Mouse (Mus musculus): Measurements from ENCODE around the gene Arpc3. TPM values are rescaled to one million over a fixed set of nuclear protein-coding genes. Genes with fewer than 3 reads are reported as not detected.
A peak's percentile ranks its signal among the peaks of the same experiment; 100 is the strongest.
"Not testable (repeated sequence)": the region's sequence is repeated elsewhere in the genome, so short reads cannot be mapped to it uniquely, and the experiment has no call there.

Gene Arpc3
- polyA plus RNA-seq, 1 experiment from 2014 or later, result 111 TPM

DNA sequence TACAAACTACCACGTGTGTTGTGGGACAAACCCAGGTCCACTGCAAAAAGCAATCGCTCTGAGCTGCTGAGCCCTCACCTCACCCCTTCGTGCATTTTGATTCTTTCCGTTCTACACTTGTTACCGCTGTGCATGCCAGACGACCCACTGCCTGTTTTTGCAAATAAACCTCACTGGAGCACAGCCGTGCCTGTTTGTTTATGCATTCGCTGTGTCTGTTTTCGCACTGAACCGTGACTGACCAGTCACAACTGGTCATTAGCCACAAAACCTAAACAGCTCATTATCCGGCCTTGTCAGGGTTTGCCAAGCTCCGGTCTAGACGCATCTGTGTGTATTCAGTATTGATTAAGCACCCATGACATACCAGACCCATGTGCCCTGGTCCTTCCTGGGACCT is 10.5 kb downstream of the Arpc3 start:
- Histone ChIP-seq H3K27ac (no peak overlapping the region), H3K9ac (no peak overlapping the region), H3K9me3 (peaks cover 4% of the 10 kb centered on the region), H3K27me3 (no peaks in the 10 kb centered on the region), H3K4me1 (no peaks in the 10 kb centered on the region), H3K4me2 (no peak overlapping the region), H3K4me3 (replicated peaks) (no peak overlapping the region), H3K36me3 (replicated peaks) (peaks cover 78% of the 10 kb centered on the region)
- ATAC-seq (ENCODE audit: low FRiP score), result no peak
- 88% methylated on average over 13 of the region's 13 CpGs for WGBS

DNA sequence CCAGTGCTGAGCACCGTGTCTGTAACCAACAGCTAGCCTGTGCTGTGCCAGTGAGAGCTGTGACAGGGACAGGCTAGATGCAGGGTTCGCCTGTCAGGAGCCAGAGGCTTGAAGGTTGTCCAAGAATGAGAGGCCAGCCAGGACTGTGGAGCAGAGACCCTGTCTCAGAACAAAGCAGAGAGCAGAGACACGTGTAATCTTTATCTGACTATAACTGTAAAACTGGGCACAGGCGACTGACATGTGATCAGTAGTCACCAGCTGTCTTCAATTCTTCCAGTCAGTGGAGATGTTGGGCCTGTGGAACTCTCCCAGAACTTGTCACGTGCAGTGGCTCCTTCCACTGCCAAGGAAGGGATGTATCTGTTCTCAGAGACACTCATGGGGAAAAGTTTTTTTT is 11.1 kb downstream of the Arpc3 start:
- H3K27ac ChIP-seq, result no peak overlapping the region
- no peak overlapping the region for H3K4me3 ChIP-seq (replicated peaks)
- H3K9ac ChIP-seq, result no peak overlapping the region
- no peaks in the 10 kb centered on the region for H3K27me3 ChIP-seq
- H3K36me3 ChIP-seq (replicated peaks), result peaks cover 77% of the 10 kb centered on the region
- WGBS, result 87% methylated on average over 5 of the region's 5 CpGs
- no peak overlapping the region for H3K4me2 ChIP-seq
- ATAC-seq (ENCODE audit: low FRiP score), result no peak
- no peaks in the 10 kb centered on the region for H3K4me1 ChIP-seq
- peaks cover 4% of the 10 kb centered on the region for H3K9me3 ChIP-seq

DNA sequence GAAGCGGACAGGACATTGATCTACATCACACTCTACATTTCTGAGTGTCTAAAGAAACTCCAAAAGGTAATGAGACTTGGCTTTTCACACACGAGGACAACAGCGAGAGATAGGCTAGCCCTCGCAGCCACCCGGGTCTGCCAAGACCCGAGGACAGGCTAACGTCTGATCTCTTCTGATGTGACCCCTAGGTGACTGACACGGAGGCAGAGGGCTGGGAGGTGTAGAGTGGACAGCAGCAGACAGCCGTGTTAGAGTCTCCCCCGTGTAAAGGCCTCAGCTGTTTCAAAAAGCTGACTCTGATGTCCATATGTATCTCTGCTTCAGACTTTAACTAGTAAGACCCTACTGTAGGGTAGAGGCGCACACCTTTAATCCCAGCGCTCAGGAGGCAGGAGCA is 11.7 kb downstream of the Arpc3 start:
- no peak for ATAC-seq (ENCODE audit: low FRiP score)
- Histone ChIP-seq H3K4me1 (no peaks in the 10 kb centered on the region), H3K9ac (no peak overlapping the region), H3K9me3 (peaks cover 4% of the 10 kb centered on the region), H3K4me3 (replicated peaks) (no peak overlapping the region), H3K27me3 (no peaks in the 10 kb centered on the region), H3K27ac (no peak overlapping the region), H3K36me3 (replicated peaks) (peaks cover 74% of the 10 kb centered on the region), H3K4me2 (no peak overlapping the region)
- WGBS, result 92% methylated on average over 12 of the region's 12 CpGs

DNA sequence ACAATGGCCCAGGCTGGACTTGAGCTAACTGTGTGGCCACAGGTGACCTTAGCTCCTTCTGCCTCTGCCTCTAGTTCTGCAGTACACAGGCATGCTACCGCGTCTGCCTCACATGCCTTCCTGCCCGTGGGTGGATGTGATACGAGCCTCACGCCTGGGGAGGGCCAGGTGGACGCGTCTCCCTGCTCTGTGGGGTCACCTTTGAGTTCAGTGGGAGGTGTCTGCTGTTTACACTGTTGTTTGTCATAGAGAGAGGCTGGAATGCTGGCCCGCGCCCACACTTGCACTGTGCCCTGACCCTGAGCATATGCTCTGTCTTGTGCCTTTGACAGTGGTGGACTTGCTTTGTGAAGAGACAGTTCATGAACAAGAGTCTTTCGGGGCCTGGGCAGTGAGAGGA is 13.9 kb downstream of the Arpc3 start:
- H3K27ac ChIP-seq, result no peak overlapping the region
- no peak overlapping the region for H3K4me3 ChIP-seq (replicated peaks)
- H3K4me2 ChIP-seq, result no peak overlapping the region
- no peaks in the 10 kb centered on the region for H3K4me1 ChIP-seq
- ATAC-seq (ENCODE audit: low FRiP score), result no peak
- peaks cover 4% of the 10 kb centered on the region for H3K9me3 ChIP-seq
- no peak overlapping the region for H3K9ac ChIP-seq
- peaks cover 64% of the 10 kb centered on the region for H3K36me3 ChIP-seq (replicated peaks)
- 97% methylated on average over 10 of the region's 10 CpGs for WGBS
- no peaks in the 10 kb centered on the region for H3K27me3 ChIP-seq

DNA sequence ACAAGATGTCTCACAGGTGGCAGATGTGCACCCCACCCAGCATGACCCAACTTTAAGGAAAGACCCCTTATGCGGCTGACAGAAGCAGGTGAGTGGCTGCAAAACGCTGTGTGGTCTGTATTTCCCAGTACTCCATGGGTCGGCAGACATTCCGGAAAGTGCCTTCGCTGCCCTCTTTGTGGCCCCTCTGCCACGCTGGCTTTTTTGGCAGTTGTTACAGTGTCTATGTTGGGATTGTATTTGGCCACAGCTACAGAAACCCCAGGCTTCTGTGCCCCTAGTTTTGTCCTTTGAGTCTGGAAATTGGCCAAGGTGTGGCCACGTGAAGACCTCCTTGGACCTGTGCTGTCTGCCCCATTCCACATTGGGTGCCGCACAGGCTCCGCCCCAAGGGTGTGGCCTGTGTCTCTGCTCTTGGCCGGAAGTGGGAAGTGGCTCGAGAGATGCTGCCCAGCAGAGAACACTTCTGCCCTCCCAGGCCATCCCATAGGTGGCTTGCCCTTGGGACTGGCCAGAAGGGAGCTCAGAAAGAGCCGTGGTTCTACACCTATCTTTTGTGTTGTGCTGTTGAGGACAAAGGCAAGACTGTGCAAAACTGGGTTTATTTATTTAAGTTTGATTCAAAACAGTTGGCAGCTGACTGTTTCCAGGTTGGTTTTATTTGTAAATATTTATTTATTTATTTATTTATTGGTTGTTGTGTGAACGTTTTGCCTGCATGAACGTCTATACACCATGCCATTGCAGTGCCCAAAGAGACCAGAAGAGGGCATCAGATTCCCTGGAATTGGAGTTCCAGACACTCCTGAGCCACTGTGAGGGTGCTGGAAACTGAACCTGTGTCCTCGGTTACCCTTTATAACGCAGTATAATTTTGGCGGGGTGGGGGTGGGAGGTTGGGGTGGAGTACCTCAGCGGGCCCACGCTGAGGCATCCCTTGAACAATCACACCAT is 18.3 kb downstream of the Arpc3 start:
- Histone ChIP-seq H3K9ac (no peak overlapping the region), H3K4me3 (replicated peaks) (no peak overlapping the region), H3K4me1 (no peaks in the 10 kb centered on the region), H3K36me3 (replicated peaks) (peaks cover 31% of the 10 kb centered on the region), H3K4me2 (no peak overlapping the region), H3K27ac (no peak overlapping the region), H3K27me3 (no peaks in the 10 kb centered on the region), H3K9me3 (peaks cover 4% of the 10 kb centered on the region)
- 86% methylated on average over 19 of the region's 19 CpGs for WGBS
- ATAC-seq (ENCODE audit: low FRiP score), result no peak

DNA sequence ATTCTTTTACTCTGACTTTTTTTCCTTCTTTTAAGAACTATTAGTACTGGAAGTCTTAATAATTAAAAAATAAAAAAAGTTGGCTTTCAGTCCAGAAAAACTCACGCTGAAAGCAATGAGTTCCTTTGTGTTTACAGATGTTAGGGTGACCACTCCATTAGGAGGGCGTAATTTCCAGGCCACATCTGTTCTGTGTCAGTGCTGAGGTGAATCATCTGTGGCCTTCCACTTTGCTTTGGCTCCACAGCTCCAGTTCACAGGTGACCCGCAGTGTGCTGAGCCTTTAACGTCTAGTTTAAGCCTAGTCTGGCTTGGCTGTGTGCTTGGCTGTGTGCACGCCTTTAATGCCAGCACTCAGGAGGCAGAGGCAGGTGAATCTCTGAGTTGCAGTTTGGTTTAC is 20.2 kb downstream of the Arpc3 start:
- WGBS, result 87% methylated on average over 5 of the region's 5 CpGs

DNA sequence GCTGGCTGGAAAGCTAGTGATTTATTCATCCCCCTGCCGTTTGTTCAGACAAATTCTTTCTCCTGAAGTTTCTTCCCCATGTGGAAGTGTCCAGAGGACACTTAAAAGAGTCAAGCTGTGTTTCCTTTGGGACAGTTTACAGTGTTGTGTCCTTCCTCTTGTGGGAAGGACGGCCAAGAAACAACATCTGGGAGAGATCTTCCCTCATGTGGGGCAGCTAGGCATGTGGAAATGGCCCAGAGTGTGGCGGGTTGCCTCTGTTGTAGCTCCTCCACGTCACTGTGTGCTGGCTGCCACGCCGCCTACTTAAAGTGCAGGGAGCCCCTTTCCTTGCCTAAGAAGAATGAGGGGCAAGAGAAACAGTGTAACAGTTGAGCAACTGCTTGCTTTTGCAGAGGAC is 21.1 kb downstream of the Arpc3 start:
- Histone ChIP-seq H3K4me1 (no peaks in the 10 kb centered on the region), H3K36me3 (replicated peaks) (peaks cover 6% of the 10 kb centered on the region; the same call in 1 of the 2 replicates), H3K4me3 (replicated peaks) (no peak overlapping the region), H3K9me3 (no peaks in the 10 kb centered on the region), H3K9ac (no peak overlapping the region), H3K4me2 (no peak overlapping the region), H3K27ac (no peak overlapping the region), H3K27me3 (no peaks in the 10 kb centered on the region)
- 72% methylated on average over 6 of the region's 6 CpGs for WGBS
- ATAC-seq (ENCODE audit: low FRiP score), result no peak

More for the DNA sequence above, 20.2 kb downstream of the Arpc3 start:
- Histone ChIP-seq H3K4me1 (no peaks in the 10 kb centered on the region), H3K36me3 (replicated peaks) (peaks cover 12% of the 10 kb centered on the region), H3K27me3 (no peaks in the 10 kb centered on the region), H3K4me2 (no peak overlapping the region), H3K4me3 (replicated peaks) (no peak overlapping the region), H3K27ac (no peak overlapping the region), H3K9me3 (no peaks in the 10 kb centered on the region), H3K9ac (no peak overlapping the region)
- ATAC-seq (ENCODE audit: low FRiP score), result no peak

DNA sequence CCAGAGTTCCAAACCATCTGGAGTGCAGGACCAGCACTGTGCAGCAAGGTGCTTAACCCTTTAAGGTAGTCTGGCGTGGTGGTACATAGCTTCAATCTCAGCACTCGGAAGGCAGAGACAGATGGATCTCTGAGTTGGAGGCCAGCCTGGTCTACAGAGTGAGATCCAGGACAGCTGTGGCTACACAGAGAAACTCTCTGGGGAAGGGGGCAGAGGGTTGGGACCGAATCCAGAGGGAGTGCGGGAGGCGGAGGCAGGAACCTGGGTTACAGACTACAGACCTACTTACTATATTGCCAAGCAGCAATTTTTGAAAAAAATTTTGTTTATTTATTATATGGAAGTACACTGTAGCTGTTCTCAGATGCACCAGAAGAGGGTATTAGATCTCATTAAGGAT is 22.7 kb downstream of the Arpc3 start:
- no peak for ATAC-seq (ENCODE audit: low FRiP score)
- no peaks in the 10 kb centered on the region for H3K4me1 ChIP-seq
- peaks cover 6% of the 10 kb centered on the region; the same call in 1 of the 2 replicates for H3K36me3 ChIP-seq (replicated peaks)
- H3K4me3 ChIP-seq (replicated peaks), result no peak overlapping the region
- H3K27ac ChIP-seq, result no peak overlapping the region
- no peak overlapping the region for H3K9ac ChIP-seq
- H3K27me3 ChIP-seq, result no peaks in the 10 kb centered on the region
- no peaks in the 10 kb centered on the region for H3K9me3 ChIP-seq
- H3K4me2 ChIP-seq, result no peak overlapping the region
- 94% methylated on average over 5 of the region's 5 CpGs for WGBS

DNA sequence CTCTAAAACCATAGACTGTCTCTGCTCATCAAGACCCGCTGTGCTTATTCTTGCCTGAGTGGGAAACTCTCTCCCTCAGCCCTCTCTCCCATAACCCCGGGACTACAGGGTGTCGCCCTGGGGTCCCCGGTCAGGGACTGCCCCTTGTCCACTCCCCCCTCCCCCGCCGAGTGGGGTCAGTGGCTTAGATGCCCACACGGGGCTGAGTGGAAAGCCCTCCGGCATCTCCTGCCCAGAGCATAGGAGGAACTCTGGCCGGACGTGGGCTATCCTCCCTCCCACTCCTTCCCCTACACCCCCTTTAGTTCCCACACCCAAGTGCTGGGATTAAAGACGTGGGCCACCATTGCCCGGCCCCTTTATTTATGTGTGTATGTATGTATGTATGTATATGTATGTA is 23.8 kb downstream of the Arpc3 start:
- no peak overlapping the region for H3K27ac ChIP-seq
- H3K27me3 ChIP-seq, result no peaks in the 10 kb centered on the region
- no peak overlapping the region for H3K4me3 ChIP-seq (replicated peaks)
- H3K4me2 ChIP-seq, result no peak overlapping the region
- WGBS, result 92% methylated on average over 12 of the region's 12 CpGs
- H3K4me1 ChIP-seq, result no peaks in the 10 kb centered on the region
- no peak for ATAC-seq (ENCODE audit: low FRiP score)
- H3K36me3 ChIP-seq (replicated peaks), result 0 out of 2 replicates have a peak, but pooled peaks cover 2% of the 10 kb centered on the region
- no peaks in the 10 kb centered on the region for H3K9me3 ChIP-seq
- no peak overlapping the region for H3K9ac ChIP-seq

DNA sequence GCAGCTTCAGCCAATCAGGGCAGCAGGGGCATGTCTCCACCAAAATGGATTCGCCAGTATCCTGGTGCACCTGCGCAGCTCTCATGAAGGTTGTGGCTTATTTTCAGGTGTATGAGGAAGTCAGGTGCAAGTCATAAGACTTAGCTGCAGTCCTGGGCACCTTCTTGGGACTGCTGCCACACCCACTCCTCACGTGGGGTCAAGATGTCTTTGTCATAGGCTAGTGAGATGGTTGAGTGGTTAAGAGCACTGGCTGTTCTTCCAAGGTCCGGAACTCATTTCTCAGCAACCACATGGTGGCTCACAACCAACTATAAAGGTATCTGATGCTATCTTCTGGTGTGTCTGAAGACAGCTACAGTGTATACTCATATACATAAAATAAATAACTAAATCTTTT is 29.0 kb downstream of the Arpc3 start:
- H3K4me1 ChIP-seq, result peaks cover 19% of the 10 kb centered on the region
- not testable (repeated sequence) for H3K4me3 ChIP-seq (replicated peaks); H3K4me2 ChIP-seq; ATAC-seq (ENCODE audit: low FRiP score); H3K36me3 ChIP-seq (replicated peaks); H3K27me3 ChIP-seq; H3K27ac ChIP-seq; H3K9ac ChIP-seq; H3K9me3 ChIP-seq
- WGBS, result 64% methylated on average over 4 of the region's 4 CpGs

DNA sequence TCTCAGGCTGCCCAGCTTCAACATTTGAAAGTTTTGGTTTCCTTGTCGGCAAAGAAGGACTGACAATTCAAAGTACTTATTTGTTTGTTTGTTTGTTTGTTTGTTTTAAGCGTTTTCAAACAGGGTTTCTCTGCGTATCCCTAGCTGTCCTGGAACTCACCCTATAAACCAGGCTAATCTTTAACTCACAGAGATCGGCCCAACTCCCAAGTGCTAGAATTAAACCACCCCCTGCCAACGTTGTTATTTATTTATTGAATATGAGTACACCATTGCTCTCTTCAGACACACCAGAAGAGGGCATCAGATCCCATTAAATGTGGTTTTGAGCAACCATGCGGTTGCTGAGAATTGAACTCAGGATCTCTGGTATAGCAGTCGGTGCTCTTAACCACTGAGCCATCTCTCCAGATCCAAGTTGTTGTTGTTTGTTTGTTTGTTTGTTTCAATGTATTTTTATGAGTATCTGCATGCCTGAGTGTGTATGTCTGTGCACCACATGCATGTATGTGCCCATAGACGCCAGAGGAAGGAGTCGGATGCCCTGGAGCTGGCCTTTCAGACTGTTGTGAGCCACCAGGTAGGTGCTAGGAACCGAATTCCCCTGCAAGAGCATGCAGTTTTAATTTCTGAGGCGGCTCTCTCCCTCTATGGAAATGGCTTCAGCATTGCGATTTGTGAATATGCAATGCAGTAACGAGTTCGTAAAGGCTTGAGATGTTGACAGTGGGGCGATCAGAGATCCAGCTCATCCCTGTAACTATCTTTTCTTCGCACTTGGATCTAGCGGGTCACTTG is 29.8 kb downstream of the Arpc3 start, which contains the start of gene Anapc7:
TSS of gene Anapc7 (plus strand) at position 423 of the 798 bp plus-strand sequence.
- Histone ChIP-seq H3K27me3 (no peaks in the 10 kb centered on the region), H3K9ac (peak within 1 kb of the TSS; percentile 88), H3K4me2 (peak within 1 kb of the TSS; percentile 95), H3K9me3 (no peaks in the 10 kb centered on the region), H3K4me3 (replicated peaks) (peak within 1 kb of the TSS; percentile 99), H3K36me3 (replicated peaks) (no peaks in the 10 kb centered on the region; the same call in 1 of the 2 replicates), H3K4me1 (peaks cover 19% of the 10 kb centered on the region), H3K27ac (peak within 1 kb of the TSS; percentile 93)
- ATAC-seq (ENCODE audit: low FRiP score), result peak; percentile 33
- 24% methylated on average over 17 of the region's 17 CpGs for WGBS

Data from forebrain, embryonic 12.5 days (tissue).